Mouse (Mus musculus) liver, embryonic 14.5 days (tissue): ENCODE data around the gene Btf3.

ENCODE experiments used
- CTCF ChIP-seq: IDR thresholded peaks from 2 replicates; pipeline ENCODE4 v1.5.1; 2016; ENCODE audit warnings: antibody characterized with exemption, low read depth, control low read depth
- EP300 ChIP-seq: IDR thresholded peaks from 2 replicates; pipeline ENCODE4 v1.6.1; 2016; ENCODE audit warnings: antibody characterized with exemption, low read depth

- TF ChIP-seq EP300: no peak
- no peak for TF ChIP-seq CTCF
These were observed 8.2 kb upstream of the Btf3 start for GRCm38 (mm10) chr13:98325034-98325433.
